Mouse (Mus musculus): ENCODE data around the gene Tns4.

- no peak for TF ChIP-seq CTCF (IDR thresholded peaks at IDR 0.05; ENCODE audit: low read depth)
- no peak for TF ChIP-seq EP300 (IDR thresholded peaks at IDR 0.05; ENCODE audit: low read depth)
Measured at GRCm38 (mm10) chr11:99136961-99137360, 47.9 kb upstream of the Tns4 start.
